Mouse (Mus musculus) MN1 (cell line): ENCODE measurements around the gene Paxbp1.

ENCODE experiments used
- DNase-seq: peaks from one replicate; pipeline ENCODE4 v3.0.0-alpha.2; 2016; ENCODE audit warnings: low spot score

Paxbp1 gene

GRCm38 (mm10) chr16:91055150-91055549, 10.8 kb upstream of the Paxbp1 start:
- DNase-seq: no peak

DNA sequence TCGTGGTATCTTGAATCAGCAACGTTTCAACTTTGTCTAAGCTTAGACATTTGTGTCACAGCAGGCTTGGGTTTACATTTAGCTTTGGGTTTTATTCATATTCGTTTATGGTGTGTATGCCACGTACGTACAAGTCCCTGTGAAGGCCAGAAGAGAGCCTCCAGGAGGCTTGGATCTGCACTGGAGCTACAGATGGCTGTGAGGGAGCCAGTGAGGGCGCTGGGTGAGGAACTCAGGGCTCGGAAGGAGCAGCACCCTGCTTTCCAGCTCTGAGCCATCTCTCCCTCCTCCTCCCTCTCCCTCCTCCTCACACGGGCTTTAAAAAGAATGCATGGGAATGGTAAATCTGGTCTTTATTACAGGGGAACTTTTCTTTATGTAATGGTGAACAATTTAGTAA, 9.3 kb upstream of the Paxbp1 start:
- DNase-seq: no peak

DNA sequence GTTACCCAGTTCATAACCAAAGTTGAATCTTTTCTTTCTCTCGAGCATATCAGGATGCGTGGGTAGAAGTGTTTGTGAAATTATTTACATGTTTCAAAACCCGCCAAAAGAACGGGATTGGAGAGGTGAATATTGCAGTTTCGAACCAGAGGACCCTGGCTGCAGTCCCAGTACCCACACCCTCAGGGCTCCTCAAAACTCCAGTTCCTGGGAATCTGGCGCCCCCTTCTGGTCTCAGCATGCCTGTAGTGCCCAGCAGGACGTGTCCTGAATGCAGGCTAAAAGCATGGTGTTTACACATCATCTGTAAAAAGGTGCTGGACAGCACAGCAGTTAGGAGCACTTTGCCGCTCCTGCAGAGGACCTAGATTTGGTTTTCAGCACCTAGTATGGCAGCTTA, 1.2 kb upstream of the Paxbp1 start:
- peak; percentile 36 for DNase-seq

GRCm38 (mm10) chr16:91043461-91044248, 688 bp downstream of the Paxbp1 start:
- peak; percentile 82 for DNase-seq

GRCm38 (mm10) chr16:91042640-91043039, 1.7 kb downstream of the Paxbp1 start:
- DNase-seq: no peak

DNA sequence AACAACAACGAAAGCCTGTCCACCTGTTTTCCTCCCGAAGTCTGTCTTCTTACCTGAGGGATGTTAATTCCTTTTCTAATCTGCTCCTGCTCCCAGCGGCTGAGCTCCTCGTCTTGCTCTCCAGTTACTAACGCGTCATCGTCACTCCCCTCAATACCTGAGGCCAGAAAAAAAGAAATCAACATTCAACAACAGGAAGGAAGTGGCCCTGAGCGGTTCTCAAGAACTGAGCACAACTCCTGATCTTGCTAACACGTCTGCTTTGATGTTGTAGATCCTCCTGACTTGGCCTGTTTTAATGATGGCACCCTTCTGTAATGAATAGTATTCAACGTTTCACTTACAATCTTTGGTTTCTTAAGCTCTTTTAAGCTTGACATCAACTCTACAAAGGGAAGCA, 8.5 kb downstream of the Paxbp1 start:
- no peak for DNase-seq

DNA sequence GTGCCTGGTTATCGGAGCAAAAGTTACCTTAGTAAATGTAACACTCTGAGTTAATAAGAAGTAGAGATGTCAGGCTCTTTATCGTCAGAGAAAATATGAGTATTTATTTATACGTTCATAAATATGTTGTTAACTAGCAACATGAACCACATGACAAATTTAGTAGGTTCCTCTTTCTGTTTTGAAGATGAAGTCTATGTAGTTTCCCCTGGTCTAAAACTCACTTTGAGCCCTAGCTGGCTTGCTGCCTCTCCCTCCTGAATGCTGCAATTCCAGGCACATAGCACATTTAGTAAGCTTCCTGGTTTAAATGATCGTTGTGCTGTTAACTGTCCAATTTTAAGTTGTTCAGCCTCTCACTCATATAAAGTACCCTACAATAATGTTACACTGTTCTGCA, 13.6 kb downstream of the Paxbp1 start:
- no peak for DNase-seq

GRCm38 (mm10) chr16:91029901-91030300, 14.4 kb downstream of the Paxbp1 start:
- no peak for DNase-seq

DNA sequence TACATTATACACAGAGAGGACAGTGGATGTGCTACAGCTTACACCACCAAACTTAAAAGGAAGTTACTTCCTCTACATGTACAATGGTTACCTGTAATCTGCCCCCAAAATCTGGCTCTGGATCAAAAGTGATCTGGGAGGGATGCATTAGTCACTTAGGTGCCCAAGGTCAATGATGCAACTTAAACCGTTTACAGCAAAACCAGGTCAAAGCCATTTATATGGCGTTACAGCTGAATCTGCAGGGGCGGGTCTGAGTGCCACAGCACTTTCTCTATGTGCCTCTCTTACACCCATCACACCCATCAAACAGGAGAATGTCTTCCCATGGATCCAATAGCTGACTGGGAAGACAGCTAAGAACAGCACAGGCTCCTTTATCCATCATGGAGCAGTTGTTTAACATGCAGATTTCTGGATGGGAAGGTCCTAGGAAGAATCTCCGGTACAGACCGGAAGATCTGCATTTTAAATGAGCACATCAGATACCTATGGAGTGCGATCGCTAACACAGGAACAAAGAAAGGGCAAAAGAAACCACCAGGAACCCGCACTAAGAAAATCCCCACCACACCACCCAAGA, 15.1 kb downstream of the Paxbp1 start:
- no peak for DNase-seq

- DNase-seq: no peak
Measured at GRCm38 (mm10) chr16:91026290-91026689, 18.1 kb downstream of the Paxbp1 start.

DNA sequence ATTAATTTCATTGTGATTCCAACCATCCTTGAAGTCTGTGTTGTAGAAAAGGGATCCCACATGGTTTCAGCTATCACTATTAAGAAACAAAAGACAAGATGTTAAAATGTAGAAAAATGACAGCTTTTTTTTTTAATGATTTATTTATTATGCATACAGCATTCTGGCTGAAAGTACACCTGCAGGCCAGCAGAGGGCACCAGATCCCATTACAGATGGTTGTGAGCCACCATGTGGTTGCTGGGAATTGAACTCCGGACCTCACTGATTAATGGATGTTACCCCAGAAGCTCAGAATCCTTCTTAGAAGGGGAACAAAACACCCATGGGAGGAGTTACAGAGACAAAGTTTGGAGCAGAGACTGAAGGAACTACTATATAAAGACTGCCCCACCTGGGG, 21.0 kb downstream of the Paxbp1 start:
- DNase-seq: no peak

DNA sequence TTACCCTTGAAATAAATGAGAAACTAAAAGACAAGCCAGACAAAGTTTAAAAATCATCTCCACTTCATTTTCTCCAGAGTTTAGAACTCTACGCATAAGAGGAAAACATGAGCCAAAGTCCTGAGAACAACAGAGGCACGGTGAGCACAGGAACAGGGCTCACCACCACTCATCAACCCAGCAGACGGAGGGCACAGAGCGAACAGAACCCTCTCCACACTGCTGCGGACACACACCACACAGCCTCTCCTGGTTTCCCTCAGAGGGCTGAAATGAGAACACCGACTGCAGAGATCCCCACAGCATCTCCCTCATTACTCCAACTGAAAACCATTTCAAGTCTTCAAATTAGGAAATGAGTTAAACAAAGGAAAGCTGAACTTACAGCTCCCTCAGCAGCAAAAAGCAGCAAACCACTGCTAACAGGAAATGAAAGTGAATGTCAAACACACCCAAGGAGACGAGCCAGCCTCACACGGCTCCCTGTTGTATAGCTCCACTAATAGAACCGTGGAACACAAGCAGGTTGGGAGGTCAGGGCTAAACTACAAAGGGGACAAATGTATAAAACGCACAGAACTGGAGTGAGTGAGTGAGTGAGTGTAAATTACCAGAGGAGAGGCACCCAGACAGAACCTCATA, 23.4 kb downstream of the Paxbp1 start:
- no peak for DNase-seq

GRCm38 (mm10) chr16:91019476-91019875, 24.9 kb downstream of the Paxbp1 start:
- DNase-seq: no peak

- no peak for DNase-seq
Measured at GRCm38 (mm10) chr16:91015761-91016160, 28.6 kb downstream of the Paxbp1 start.

- DNase-seq: peak; percentile 42
Measured at GRCm38 (mm10) chr16:91011847-91012246, 32.5 kb downstream of the Paxbp1 start.

- peak; percentile 95 for DNase-seq
Measured at GRCm38 (mm10) chr16:91011021-91011683, 33.2 kb downstream of the Paxbp1 start, which contains the start of gene Synj1. Gene Synj1 (minus strand): TSS chr16:91011308.

GRCm38 (mm10) chr16:91010581-91011020, 33.7 kb downstream of the Paxbp1 start:
- DNase-seq: peak; percentile 54

DNA sequence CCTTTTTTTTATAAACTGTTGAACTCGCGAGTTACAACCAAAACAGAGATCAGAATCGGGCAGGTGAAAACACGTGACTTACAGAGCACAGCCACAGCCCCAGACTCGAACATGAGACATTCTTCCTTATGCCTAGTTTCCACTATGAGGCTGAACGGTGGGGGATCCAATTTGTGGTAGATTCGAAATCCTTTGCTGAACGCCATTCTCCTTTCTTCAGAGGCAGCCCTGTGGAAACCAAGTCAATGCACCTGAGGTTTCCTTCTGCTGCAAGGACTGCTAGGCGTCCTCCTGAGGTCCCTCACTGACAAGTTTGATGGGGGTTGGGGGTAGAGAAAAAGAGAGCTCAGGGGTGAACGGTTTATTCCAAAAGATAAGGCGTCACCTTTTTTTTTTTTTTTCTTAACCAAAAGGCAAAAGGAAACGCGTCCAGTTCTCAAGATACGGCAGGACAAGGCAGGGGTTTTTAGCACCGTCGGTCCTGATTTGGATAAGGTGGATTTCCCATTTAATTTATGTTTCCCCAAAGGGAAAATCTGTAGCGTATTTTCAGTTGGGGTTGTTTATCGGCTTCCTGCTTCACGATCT, 34.3 kb downstream of the Paxbp1 start:
- peak; percentile 19 for DNase-seq

DNA sequence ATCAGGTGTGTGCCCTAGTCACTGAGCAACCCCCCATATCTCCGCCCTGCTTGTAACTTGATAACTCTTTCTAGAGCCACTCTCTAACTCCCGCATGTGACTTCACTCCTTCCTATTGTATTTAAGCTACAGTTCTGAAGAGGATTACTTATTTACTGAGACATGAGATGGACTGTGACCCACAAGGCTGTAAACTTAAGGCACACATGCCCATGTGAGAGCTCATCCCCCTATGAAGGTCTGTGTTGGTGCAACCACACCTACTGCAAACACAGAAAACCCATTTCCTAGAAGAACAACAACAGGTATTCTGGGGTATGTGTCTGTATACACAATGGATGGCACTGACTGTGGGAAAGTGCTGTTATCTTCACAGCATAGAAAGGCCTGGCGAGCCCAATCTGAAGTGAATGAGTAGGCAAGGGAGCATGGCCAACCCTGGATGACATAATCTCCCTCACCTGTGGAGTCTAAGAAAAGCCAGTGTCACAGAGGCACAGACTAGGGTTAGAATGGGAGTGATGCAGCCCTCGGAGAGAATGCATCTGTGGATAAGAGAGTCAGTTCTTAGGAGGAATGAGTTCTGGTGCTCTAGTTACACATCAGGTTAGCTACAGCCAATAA, 39.3 kb downstream of the Paxbp1 start:
- no peak for DNase-seq

GRCm38 (mm10) chr16:91001098-91001497, 43.2 kb downstream of the Paxbp1 start:
- DNase-seq: no peak

DNA sequence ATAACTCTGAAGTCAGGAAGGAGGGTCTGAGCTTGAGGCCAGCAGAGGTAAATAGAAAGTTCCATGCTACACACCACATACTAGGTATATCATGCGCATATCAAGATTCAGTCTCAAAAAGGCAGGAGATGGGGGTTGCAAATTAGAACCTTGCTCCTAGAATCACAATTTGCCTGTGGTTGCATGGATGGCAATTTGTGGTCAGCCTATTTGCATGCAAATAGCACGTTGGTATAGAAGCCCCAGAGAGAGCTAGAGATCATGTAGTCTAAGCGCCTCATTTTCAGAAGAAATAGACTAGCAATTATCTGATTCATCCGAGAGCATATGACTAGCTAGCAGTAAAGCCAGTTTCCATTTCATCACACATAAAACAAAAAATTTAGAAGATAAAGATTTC, 44.5 kb downstream of the Paxbp1 start:
- DNase-seq: no peak

- no peak for DNase-seq
Measured at GRCm38 (mm10) chr16:90997822-90998221, 46.5 kb downstream of the Paxbp1 start.
